Mouse (Mus musculus): ENCODE measurements around the gene Rhbg.
A peak's percentile ranks its signal among the peaks of the same experiment; 100 is the strongest.

Rhbg gene

GRCm38 (mm10) chr3:88262346-88262745, 7.8 kb upstream of the Rhbg start:
- DNase-seq (ENCODE audit: low read depth, low spot score): no peak

GRCm38 (mm10) chr3:88256382-88256781, 1.9 kb upstream of the Rhbg start:
- no peak for DNase-seq (ENCODE audit: low read depth, low spot score)

- no peak for DNase-seq (ENCODE audit: low read depth, low spot score)
These were observed 1.4 kb upstream of the Rhbg start for GRCm38 (mm10) chr3:88255950-88256349.

- DNase-seq (ENCODE audit: low read depth, low spot score): no peak
These were observed 1.8 kb downstream of the Rhbg start for GRCm38 (mm10) chr3:88252739-88253138.

- no peak for DNase-seq (ENCODE audit: low read depth, low spot score)
These were observed 6.1 kb downstream of the Rhbg start for GRCm38 (mm10) chr3:88248406-88248805.

GRCm38 (mm10) chr3:88247666-88248065, 6.8 kb downstream of the Rhbg start:
- DNase-seq (ENCODE audit: low read depth, low spot score): no peak

GRCm38 (mm10) chr3:88245811-88246210, 8.7 kb downstream of the Rhbg start:
- peak; percentile 33 for DNase-seq (ENCODE audit: low read depth, low spot score)

GRCm38 (mm10) chr3:88244071-88244470, 10.4 kb downstream of the Rhbg start:
- peak; percentile 15 for DNase-seq (ENCODE audit: low read depth, low spot score)

- peak; percentile 38 for DNase-seq (ENCODE audit: low read depth, low spot score)
These were observed 12.0 kb downstream of the Rhbg start for GRCm38 (mm10) chr3:88242531-88242930.

GRCm38 (mm10) chr3:88241045-88241786, 13.3 kb downstream of the Rhbg start:
- no peak for DNase-seq (ENCODE audit: low read depth, low spot score)

GRCm38 (mm10) chr3:88239446-88239845, 15.1 kb downstream of the Rhbg start:
- no peak for DNase-seq (ENCODE audit: low read depth, low spot score)

- no peak for DNase-seq (ENCODE audit: low read depth, low spot score)
These were observed 15.6 kb downstream of the Rhbg start for GRCm38 (mm10) chr3:88238866-88239391.

- DNase-seq (ENCODE audit: low read depth, low spot score): no peak
These were observed 16.8 kb downstream of the Rhbg start for GRCm38 (mm10) chr3:88237556-88238194.

- no peak for DNase-seq (ENCODE audit: low read depth, low spot score)
These were observed 17.4 kb downstream of the Rhbg start for GRCm38 (mm10) chr3:88237161-88237555.

- no peak for DNase-seq (ENCODE audit: low read depth, low spot score)
These were observed 18.9 kb downstream of the Rhbg start for GRCm38 (mm10) chr3:88235616-88236015.

GRCm38 (mm10) chr3:88235216-88235615, 19.3 kb downstream of the Rhbg start:
- DNase-seq (ENCODE audit: low read depth, low spot score): no peak

GRCm38 (mm10) chr3:88234041-88234440, 20.5 kb downstream of the Rhbg start:
- no peak for DNase-seq (ENCODE audit: low read depth, low spot score)

- DNase-seq (ENCODE audit: low read depth, low spot score): no peak
These were observed 21.5 kb downstream of the Rhbg start for GRCm38 (mm10) chr3:88232851-88233649.

- no peak for DNase-seq (ENCODE audit: low read depth, low spot score)
These were observed 22.2 kb downstream of the Rhbg start for GRCm38 (mm10) chr3:88232301-88232702.

- no peak for DNase-seq (ENCODE audit: low read depth, low spot score)
These were observed 23.4 kb downstream of the Rhbg start for GRCm38 (mm10) chr3:88231061-88231641.

- DNase-seq (ENCODE audit: low read depth, low spot score): no peak
These were observed 24.1 kb downstream of the Rhbg start for GRCm38 (mm10) chr3:88230262-88231047.
